Mouse (Mus musculus) thymus, adult 2 months (tissue): ENCODE measurements at regions not wholly inside any gene's neighbourhood (a gene's known extent, or its start where the extent isn't known, plus 50 kb on each side); places are given as distances from the start of the nearest gene placed in this dataset.

Source experiments
- CTCF ChIP-seq: fragments of 200-500 bp; IDR thresholded peaks from 2 replicates; pipeline ENCODE4 v1.5.1; 2012; ENCODE audit warnings: mild to moderate bottlenecking, control low read depth, low read length, moderate library complexity, borderline replicate concordance; ENCODE audit not compliant: control insufficient read depth, poor library complexity, insufficient read depth; ENCODE audit errors: extremely low read depth
- POLR2A ChIP-seq: fragments of 200-500 bp; IDR thresholded peaks from 2 replicates; pipeline ENCODE4 v1.6.1; 2012; ENCODE audit warnings: mild to moderate bottlenecking, low read length, control low read depth, moderate library complexity; ENCODE audit not compliant: control insufficient read depth, poor library complexity, insufficient read depth; ENCODE audit errors: extremely low read depth

DNA sequence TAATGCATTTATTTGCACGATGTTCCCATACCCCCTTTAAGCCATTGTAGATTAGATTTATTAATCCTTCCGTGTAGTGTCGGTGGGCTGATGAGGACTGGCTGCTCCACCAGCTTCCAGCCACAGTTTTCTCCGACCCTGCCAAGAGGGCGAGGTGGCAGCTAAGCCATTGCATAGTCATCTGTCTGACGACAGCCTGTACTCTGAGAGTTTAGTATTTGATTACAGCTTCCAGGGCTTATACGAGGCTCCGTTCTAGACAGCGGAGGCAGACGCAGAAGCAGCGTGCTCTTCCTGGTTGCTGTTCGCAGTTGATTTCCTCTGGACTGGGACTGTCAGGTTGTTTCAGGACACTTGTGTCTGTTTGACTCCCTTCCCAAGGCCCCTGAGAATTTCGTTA lies 73.8 kb downstream of the Cd24a start:
- TF ChIP-seq CTCF (no peak), POLR2A (no peak)
